Mouse (Mus musculus) ovary, adult 18-20 months (tissue): Measurements from ENCODE around the gene Mif4gd.

Experiments used
- DNase-seq: peaks from one replicate; pipeline ENCODE4 v3.0.0; 2022; ENCODE audit warnings: low spot score, mixed read lengths

Mif4gd gene

GRCm38 (mm10) chr11:115579080-115579479 is 33.7 kb downstream of the Mif4gd start:
- DNase-seq, result no peak

- DNase-seq, result no peak
Measured at GRCm38 (mm10) chr11:115564961-115565360, 47.8 kb downstream of the Mif4gd start.

- peak; percentile 94 for DNase-seq
Measured at GRCm38 (mm10) chr11:115564064-115564809, 48.5 kb downstream of the Mif4gd start, which contains the start of gene Nup85. TSS of gene Nup85 (plus strand) at chr11:115564434.

- DNase-seq, result no peak
Measured at GRCm38 (mm10) chr11:115563406-115563805, 49.4 kb downstream of the Mif4gd start.
